Mouse (Mus musculus): Measurements from ENCODE around the gene Gm10309.

- no peak for TF ChIP-seq MAX (IDR thresholded peaks at IDR 0.05; ENCODE audit: low read depth)
- TF ChIP-seq MYOG (IDR thresholded peaks at IDR 0.05; ENCODE audit: control insufficient read depth in 1 of 3, insufficient read depth in 1 of 3, insufficient read length in 2 of 3, low read depth in 2 of 3) = no peak
Observed at GRCm38 (mm10) chr17:86533549-86533851, 28.5 kb upstream of the Gm10309 start.
